Mouse (Mus musculus) c-Kit-positive CD71-negative TER-119-negative erythroid progenitor cells, embryonic 14.5 days (primary cell): ENCODE measurements around the gene Ntm.

Source experiments
- DNase-seq: peaks from one replicate; pipeline ENCODE4 v3.0.0-alpha.2; 2013; ENCODE audit warnings: low read depth

Gene Ntm

DNA sequence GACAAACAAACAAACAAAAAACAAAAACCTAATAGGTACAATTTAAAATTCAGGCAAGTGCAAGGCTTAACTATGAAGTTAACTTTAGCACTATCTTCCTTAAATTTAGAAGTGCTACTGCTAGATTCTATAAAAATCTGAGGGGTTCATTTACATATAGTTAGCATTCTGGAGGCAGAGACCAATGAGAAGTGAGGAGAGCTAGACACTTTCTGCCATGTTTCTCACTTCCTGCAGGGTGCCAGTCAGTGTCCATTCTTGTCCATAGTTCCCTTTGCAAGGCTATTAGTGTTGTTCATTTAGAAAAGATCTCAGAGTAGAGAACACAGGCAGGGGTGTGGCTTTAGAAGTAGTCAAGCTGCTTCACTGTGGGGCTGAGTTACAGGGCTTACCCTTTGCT lies 208.6 kb downstream of the Ntm start:
- DNase-seq, result no peak

DNA sequence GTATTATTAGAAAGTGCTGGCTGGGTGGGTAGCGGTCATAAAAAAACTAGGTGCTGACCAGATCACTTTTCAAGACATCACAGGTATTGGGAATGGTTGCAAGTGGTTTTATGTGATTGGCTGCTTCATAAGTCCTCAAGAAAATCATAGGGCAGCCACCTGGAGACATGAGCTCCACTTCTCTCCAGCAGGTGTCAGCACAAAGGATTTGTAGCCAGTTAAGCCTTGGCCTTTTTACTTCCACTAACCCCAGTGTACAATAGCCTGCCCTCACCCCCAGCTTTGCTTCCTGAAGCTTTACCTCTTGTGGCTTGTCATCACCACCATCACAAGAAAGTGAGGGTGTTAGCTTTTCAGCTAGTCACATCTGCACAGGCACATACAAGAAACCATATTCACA lies 211.5 kb downstream of the Ntm start:
- no peak for DNase-seq

DNA sequence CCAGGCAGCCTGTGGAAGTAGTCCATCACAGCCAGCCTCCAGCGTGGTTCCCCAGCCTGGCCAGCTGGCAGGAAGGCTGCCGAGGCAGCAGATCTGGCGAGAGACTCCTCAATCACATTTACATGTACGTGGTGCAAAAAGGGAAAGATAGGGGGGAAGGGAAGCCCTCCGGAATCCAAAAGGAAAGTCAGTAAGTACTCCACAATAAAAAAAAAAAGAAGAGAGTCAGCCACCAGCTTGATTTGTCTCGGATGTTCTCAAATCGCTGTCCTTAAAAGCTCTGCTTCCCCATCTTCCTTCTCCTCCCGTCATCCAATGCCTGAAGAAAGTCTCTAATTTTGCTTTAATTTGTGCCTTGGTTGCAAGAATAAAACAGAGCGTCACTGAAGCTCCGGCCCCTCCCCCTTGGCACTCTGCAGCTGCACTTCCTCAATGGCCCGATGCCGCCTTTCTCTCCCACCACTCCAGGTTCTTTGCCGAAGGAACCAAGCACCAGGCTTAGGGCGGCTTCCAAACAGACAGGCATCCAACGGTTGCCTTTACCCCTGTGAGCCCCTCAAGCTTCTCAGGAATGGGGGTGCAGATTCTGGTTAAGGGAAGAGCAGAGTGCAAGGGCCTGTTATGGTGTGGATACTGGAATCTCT lies 212.4 kb downstream of the Ntm start:
- no peak for DNase-seq

DNA sequence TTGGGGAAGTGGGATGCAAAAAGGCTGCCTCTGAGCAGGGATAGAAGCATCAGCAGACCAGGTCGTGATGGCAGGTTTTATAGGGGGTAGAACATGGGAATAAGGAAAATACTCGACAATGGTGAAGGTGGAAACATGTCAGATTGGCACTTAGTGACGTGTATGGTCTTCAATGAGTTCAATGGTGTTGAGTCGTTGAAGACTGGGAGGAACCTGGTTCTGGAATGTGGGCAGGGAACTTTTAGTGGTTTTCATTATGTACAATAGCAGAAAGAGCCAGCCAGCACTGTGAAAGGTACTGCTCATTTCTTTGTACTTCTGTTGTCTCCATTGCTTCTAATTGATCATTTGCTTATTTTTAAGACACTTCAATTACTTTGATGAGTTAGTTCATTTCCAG lies 214.9 kb downstream of the Ntm start:
- DNase-seq, result no peak

DNA sequence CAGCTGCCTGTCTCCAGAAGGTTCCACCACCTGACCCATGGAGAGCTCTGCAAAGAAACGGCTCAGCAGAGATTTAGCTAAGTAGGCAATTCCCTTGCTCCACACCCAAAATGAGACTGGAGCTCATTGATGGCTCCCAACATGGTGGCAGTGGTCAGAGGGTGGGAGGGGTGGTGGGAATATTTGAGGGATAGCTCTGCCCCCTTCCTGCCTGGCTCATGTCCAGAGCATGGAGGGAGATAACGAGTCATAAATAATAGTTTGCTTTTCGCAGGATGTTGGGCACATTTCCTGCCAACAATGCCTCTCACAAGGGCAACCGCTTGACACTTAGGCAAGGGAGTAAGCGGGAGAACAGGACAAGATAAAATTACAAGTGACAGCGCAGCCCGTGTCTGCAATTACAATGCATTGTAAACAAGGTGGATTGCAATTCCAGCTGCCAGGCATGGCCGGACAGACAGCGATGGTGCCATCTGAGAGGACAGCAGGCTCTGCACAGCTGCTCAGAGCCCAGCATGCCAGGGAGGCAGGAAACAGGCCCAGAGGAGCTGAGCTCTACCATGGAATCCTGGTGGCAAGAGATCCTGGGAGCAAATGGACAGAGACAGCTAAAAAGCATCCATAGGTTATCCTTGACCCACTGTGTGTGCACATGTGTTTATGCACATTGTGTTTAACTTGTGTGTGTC lies 224.0 kb downstream of the Ntm start:
- no peak for DNase-seq

DNA sequence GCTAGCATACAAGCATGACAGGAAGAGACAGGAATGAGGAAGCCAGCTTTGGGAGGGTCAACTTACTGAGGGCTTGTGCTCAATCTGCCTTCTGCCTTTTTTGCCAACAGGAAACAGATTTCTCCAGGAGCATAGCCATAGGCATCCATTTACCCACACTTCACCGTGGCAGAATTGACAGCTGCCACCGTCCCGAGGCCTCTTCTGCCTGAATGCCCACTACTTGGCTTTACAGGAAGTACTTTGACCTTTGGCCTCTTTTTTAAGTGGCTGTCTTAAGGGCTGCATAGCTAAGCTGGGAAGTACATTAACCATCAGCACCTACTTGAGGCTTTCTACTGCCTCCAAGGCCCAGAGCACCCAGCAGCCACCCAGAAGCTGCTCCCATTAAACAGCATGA lies 226.9 kb downstream of the Ntm start:
- DNase-seq, result no peak

DNA sequence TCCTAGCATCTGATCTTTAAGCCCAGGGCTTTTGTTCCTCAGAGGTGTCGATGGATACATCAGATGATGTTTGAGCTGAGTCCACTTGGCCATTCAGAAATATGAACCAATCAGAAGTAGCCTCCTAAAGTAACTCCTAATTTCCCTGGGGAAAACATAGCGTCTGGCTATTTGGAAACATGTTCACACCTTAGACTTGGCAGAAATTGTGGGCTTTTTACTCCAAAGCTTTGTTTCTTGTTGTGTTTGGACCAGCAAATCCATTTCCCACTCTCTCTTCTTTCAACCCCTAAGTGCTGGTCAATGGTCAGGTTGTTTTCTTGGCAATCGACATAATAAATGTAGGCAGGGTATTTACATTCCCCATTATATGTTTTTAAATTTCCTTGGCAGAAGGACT lies 230.0 kb downstream of the Ntm start:
- no peak for DNase-seq

DNA sequence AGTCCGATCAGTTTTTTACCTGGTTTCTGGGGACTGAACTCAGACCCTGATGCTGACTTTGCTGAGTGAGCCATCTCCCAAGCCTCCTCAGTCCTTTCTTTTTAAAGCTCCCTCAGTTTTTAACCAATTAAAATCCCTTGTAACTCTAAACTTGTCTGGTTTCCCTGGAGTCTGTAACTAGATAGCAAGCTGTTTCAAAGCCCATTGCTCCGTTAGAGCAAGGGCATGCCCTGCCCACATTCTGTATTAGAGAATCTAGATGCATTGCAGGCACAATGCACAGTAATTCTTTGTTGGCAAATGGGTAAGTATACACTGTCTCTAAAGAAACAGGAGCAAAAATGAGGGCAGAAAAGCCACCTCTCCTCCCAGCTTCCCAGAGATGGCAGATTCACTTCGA lies 231.3 kb downstream of the Ntm start:
- no peak for DNase-seq

DNA sequence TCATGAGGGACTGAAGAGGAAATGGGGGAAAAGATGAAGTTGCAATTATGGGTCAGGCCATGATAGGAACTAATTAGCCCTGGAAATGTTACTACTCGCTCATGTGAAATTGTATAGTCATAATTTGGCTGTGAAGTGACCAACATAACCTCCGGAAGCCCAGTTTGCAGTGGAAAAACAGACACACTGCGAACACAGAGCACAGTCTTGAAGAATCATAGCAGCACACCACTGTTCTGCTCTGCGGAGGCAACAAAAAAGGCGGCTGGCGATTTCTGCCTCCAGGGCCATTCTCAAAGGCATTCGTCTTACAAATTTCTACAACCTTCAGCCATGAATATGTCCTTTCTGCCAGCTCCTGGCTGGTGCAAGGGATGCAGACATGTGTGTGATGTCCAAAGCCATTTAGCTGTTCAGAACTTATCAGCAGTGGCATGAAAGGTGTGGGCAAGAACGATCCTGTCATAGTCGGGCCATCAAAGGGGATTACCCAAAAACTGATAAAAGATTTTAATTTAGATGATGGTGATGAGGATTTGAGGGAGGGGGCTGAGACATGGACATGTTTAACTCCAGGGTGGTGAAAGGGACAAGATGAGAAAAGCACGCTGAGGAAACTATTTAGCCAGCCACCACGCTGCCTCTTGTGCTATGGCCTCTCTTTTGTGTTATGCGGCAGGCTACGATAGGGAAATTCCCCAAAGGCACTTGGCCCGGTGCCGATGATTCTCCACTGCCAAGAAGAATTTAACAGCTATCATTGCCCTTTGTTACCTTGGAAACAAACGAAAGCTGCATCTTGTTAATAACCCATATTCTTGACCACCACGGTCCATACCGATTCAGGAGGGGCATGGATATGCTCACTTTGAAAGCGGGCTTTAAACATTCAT lies 235.2 kb downstream of the Ntm start:
- DNase-seq, result no peak

DNA sequence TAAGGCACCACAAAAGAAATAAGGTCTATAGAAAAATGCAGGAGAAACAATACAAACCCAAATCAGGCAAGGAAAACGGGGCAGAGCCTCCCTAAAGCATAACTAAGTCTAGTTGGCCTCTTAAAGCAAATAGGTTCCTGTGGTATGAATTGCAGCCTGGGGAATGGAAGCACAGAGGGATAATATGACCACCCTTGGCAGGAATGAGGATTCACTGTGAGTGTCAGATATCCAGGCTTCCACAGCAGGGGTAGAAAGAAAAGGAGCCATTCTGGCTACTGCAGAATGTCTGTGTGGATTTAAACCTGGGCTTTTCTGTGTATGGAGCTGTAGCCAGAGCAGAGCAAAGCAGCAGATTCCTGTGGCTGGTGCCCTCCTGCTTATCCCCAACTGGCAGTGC lies 241.5 kb downstream of the Ntm start:
- no peak for DNase-seq

DNA sequence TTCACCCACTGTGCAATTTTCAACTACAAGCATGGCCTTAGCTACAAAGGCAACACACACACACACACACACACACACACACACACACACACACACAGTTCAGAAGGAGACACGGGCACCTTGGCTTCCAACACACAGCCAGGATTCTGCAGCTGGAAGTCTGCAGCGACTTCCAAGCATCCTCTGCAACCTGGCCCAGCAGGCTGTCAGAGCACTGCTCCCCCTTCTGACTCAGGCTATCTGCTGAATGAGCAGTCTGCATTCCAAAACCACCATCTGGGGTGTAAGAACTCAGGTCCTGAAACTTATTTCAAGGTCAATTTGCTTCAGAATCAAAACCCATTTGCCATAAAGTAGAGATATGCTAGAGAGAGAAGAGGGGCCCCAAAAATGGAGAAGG lies 246.1 kb downstream of the Ntm start:
- no peak for DNase-seq

DNA sequence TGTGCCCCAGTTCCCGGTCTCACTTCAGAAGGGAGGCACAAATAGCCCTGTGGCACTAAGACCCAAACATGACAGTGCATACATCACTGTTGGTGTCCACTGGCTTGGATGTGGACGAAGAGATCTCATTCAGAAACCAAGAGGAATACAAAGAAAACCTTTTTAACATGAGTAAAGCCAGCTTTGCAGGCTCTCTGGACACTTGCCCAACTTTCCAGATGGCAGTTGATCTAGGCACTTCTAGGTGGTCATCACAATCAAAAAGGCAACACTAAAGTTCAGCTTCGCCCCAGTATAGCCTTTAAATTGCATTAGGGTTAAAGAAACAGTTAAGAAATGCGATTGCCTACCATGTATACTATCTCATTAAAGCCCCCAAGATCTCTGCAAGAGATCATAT lies 264.7 kb downstream of the Ntm start:
- DNase-seq, result no peak

DNA sequence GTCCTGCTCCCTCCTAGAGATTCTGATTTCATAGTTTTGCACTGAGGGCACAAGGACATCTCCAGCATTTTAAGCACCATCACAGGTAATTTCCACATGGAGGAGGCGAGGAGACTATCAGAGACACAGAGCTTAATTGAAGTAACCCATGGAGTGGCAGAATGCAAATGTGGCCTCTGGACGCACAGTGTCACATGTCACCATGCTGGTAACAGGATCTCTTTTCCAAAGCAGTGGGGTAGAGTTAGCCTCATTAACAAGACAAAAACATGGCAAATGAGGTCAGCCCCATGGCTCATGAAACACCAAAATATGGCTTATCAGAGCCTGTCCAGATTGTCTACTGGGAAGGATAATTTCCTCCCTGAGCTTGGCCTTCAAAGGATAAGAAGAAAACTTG lies 268.8 kb downstream of the Ntm start:
- no peak for DNase-seq

DNA sequence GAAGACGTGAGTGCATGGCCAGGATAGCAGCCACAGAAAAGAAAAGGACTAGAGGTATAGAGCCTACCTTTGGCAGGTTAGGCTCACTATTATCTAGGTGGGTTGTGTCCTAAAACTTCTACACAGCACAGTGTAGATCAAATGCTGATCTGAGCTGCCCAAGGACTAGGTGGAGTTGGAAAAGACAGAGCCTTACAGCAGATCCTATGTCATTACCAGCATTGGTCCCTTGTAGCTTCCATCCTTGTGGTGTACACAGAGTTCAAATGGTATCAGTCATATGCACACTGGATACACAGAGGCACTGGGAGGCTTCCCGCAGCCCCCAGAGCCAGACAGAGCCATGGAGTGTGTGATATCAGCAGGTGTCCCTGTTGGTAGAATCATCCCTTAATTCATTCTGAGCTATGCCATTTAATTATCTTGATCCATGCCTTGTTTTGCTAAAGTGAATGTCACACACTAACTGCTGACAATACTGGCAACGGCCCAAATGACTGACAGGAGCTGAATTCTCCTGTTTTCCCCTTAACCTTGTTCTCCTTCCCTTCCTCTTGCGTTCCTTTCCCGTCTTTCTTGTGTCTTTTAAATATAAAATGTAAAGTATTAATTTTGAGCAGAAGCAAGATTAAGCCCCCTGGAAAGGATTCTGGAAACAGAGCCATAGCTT lies 271.6 kb downstream of the Ntm start:
- DNase-seq, result no peak

DNA sequence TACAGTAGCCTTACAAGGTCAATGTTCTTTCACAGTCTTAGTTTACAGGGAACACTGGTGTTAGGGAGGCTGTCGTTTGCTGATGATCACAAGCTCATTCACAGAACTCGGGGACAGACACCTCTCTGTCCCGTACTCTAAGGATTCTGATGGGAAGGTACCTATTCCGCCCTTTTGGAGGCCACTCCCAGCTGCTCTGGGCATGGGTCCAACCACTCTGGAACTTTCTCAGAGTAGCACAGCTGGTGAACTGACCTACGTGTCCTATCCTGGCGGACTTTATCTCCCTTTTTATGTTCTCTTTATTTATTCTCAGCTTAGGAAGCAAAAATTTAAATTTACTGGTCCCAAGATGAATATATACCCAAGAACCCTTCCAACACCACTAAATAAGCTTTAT lies 280.7 kb downstream of the Ntm start:
- no peak for DNase-seq

DNA sequence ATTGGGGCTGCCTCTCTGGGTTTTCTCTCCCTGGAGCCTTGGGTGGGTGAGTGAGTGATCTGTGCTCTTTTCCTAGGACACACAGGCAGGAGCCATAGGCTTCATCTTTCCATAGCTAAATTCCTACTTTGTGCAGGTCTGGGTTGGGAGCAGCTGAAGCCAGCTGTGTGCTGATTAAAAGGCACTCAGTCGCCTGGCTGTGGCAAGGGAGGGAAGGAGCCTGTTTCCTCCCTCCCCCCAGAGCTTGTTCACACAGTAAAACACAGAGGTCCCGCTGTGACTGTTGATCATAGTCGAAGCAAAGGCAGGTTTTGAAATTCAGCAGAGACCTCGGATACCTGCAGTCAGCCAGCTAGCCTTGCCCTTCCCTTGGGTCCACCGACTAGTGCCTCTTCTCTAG lies 282.3 kb downstream of the Ntm start:
- DNase-seq, result no peak

DNA sequence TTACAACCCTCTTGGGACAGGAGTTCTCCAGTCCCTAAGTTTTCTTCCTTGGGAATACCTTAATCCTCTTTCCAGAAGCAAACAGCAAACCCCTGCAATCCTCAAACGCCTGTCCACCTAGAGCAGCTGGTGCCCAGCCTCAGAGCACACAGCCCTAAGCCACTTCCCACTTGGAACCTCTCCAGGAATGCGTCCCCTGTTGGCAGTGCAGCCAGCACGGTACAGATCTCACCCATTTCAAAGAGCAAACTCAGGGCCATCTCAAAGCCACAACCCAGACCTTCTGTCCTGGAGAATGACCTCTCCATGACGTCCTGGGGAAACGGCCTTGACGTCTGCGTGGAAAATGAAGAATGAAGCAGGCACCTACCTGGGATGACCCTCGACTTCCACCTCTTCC lies 289.0 kb downstream of the Ntm start:
- no peak for DNase-seq

DNA sequence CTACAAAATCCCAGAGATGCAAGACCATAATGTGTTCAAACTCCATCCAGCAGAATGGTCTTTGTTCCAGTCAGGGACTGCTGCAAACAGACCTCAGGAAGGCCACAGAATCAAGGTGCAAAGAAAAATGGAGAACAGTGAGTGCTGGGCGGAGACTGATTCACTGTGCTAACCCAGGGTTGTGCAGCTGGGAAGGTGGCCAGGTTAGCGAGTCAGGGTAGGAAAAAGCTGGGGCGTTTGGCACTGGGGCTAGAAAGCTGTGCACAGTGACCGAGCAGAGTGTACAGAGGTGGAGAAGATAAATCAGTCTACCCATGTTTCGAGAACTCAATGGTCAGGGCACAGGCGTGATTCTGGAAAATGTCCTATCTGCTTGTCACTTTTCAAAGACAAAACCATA lies 291.1 kb downstream of the Ntm start:
- no peak for DNase-seq

DNA sequence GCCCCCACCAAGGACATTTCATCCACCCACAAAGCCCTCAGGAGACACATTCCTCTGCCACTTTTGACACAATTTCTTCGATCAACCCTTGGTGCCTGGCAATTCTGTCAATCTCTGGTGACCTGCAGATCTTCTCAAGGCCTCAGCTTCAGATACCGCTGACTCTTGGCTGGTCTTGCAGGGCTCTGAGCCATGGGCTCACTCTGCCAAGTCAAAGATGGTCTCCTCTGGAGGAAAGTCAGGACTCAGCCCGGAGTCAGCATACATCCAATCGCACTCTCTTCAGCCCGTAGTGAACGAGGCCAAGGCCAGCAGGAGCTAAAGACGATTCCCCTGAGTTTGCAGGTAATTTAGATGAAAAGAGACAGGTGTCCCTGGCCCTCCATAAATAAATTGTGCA lies 299.7 kb downstream of the Ntm start:
- DNase-seq, result no peak

DNA sequence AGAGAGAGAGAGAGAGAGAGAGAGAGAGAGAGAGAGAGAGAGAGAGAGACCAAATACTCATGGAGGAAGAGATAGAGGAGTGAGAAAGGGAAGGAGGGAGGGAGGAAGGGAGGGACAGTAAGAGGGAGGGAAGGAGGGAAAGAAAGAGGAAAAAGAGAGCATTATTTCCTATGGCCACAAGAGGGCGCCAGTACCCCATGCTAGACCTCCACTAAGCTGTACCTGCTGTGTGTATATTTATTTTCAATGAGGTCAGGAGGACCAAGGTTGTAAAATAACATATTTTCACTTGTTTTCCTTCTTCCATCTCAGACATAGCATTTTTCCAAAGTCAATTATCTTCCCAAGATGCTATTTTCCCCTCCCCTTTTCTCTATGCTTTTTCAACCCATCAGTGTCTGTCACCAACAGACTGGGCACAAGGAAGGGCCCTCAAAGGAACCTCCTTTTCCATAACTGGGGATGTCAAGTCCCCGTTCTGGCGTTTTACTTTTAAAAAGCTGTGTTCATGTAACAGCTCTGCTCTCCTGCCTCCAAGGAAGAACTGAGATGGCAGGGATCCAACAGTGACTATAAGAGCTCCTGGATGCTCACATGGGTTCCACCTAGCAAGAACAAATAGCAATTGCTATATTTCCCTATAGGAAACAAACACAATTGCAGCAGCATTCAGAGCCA lies 301.3 kb downstream of the Ntm start:
- no peak for DNase-seq

DNA sequence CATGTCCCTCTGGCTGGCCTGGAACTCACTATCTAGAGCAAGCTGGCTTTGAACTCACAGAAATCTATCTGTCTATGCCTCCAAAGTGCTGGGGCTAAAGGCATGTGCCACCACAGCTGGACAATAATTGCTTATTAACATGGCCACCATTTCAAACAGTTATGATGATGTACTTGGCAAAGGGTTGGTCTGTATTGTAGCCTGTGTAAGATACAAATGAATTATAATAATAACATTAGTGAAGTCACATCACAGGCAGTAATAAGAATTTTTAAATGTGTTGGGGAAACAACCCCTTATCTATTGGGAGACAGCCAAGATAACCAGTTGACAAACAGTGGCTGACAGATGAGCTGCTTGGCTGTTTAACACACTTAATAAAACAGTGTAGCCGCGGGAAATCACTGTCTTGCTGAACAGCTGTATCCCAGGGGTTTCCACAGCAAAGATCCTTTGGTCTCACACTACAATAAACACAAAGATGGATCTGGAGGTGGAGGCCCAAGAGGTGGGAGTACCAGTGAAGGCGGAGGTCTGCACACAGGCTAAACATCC lies 302.8 kb downstream of the Ntm start:
- no peak for DNase-seq
